Mouse (Mus musculus): ENCODE measurements around the gene Adss.

Gene Adss

DNA sequence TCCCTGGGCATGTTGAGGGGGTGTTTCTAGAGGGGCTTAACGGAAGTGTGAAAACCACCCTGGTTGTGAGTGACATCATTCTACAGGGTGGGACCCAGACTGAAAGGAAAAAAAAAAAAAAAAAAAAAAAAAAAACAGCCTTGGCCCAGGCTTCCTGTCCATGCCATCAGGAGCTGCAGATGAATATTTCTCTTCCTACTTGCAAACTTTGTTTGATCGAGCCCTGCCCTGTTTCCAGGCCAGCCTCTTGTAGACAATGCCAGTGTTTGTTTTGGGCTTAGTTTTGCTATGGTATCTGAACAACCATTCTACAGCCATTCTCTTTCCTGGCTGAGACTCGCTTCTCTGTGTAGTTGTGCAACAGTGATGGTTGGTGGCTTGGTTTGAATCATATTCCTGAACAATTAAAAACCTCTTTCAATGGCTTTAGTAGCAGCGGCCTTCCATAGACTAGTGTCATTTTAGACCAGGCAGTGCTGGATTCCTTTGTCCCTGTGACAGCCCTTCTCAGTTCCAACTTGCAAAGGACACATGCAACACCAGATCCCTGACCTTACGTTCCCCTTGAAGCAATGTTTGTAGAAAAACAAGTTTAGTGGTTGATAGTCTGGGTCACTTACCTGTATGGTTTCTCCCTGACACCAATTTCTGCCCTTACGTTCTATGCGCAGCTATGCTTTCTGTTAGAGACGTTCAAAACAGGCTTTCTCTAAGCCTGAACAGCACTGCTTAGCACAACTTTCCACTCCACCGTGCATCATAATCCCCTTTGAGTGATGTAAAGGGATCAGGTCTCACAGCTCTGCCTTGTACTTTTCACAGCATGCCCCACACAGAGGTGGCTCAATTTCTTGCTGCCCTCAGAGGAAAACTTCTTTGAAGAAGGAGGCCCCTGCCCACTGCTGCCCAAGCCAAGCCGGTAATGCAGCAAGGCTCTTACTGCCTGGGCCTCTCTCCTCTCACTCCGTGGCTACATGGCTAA is 67.0 kb downstream of the Adss start, which contains the start of gene 1700016C15Rik:
TSS of gene 1700016C15Rik (plus strand) at position 772 of the 982 bp plus-strand sequence.
- DNase-seq (ENCODE audit: extremely low spot score) = no peak

DNA sequence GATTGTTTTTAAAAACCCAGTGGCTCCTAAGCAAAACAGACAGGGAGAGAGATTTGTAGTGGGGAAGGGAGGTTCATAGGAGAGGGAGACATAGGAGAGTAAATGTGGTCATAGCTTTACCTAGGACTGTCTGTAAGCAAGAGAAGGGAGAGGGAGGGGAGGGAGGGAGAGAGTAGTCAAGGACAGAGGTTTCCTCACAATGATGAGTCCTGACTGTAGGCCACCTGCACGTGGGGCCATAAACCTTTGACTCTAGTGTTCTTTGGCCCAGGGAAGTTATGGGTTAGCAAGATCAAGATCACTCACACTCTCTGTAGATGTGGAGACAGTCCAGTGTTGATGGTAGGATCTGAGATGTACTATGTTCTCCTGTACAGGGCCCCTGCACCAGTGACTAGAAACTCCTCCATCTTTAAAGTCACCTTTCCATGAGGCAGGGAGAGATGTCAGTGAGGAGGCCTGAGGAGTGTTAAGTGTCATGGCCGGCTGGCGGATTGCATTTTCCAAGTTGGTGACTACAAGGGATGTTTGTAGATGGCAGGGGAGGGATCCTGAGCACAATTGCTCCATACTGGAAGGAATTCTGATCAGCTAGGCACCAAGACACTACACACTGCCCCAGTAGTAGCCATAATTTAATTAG is 68.3 kb downstream of the Adss start:
- DNase-seq (ENCODE audit: extremely low spot score) = no peak

DNA sequence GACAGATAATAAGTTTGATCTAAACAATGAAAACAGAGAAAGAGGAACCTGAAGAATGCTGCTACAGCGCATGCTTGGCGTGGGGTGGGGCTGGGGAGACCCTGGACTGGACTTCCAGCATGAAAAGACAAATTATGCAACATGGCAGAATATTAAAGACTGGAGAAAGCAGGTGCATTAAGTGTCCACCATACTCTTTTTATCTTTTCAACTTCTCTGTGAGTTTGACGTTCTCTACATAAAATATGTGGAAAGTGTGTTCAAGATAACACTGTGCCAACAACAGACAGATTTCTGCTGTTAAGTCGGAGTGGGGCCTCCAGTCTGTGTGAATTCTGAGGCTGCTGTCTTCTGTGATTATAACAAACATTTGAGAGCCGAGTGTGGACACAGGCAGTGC is 69.4 kb downstream of the Adss start:
- DNase-seq (ENCODE audit: extremely low spot score) = no peak

DNA sequence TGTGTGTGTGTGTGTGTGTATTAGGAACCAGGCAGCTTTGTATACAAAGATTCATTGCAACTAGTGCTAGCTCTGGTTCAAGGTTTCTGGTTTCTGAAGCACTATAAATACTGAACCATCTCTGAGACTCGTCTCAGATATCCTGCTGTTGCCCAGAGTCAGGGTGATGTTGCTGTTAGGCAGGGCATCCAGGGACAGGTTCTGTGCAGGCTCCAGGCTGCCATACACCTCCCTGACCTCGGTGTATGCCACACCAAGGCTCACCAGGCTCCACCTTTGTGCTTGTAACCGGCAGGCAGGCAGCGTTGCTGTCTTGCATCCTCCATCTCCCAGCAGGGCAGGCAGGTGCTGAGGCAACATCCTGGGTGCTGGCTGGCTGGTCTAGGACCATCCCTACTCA is 72.5 kb downstream of the Adss start:
- no peak for DNase-seq (ENCODE audit: extremely low spot score)

DNA sequence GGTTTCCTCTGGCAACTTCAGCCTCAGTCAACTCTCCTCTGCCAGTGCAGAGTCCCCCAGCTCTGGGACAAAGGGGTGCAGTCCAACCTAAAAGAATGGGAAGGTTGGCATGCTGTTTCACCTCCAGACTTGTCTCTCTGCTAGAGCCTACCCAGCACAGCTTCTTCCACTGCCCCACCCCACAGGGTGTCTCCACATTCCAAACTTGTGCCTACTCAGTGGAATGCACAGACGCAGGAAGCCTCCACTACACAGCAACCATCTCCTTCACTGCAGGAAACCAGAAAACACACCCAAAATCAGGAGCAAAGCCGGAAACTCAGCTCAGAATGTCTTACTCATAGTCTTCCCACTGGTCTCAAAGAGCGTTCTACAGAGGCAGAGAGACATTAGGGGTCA is 77.3 kb downstream of the Adss start:
- no peak for DNase-seq (ENCODE audit: extremely low spot score)

DNA sequence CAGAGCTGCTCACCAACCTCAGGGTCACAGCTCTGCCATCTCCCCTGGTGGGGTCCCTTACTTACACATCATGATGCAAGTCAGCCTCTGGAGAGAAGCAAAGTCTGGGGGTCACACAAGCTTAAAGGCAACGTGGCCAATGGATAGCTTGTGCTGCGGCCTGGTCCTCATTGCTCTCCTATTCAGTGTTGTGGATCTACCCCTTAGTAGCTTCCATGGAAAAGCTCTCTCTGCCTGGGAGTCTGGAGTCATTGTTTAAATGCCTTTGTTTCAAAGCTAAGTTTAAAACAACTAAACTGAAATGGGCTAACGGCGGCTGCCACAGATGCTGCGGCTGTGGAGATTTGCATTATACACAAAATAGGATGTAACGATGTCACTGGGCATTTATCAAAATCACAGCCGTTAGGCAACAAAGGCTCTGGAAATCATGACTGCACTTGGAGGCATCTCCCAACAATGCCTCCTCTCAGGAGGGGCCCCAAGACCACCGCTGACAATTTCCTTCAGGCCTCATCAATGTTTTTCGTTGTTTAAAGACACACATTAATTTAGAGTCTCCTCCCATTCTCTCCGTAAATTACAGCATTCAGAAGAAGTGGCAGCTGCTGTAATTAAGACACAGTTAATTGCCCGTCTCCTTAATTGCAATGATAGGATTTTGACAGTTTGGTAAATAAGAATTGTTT is 77.8 kb downstream of the Adss start:
- no peak for DNase-seq (ENCODE audit: extremely low spot score)

DNA sequence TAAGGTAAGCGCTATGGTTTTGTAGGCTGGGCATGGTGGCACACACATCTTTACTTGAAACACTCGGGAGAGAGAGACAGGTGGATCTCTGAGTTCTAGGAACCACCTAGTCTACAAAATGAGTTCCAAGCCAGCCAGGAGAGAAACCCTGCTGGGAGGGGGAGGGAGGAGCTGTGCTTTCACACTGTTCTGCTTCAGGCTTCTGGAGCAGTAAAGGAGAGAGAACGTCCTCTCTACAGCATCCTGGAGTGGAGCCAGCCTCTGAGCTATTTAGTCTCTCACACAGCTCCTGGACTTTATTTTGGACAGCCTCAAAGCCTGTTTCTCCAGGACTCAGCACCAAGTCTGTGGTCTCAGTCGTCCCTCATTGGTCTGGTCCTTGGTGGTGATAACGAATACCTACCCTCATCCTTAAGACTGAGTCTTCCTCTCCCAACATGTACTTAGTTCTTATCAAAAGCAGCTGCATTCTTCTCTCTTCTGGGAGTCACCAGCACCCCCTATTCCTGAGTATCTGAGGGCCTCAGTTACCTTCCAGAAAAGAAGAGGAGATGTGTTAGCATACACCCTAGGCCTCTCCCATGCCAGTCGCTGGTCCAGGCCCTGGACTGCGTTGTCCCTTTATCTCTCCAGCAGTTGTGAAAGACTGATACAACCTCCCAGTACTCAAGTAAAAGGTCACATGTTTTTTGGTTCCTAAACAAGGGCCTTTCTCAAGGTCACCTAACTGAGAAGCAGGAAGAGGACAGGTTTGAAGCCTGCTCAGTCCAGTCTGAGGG is 79.1 kb downstream of the Adss start:
- DNase-seq (ENCODE audit: extremely low spot score) = no peak

DNA sequence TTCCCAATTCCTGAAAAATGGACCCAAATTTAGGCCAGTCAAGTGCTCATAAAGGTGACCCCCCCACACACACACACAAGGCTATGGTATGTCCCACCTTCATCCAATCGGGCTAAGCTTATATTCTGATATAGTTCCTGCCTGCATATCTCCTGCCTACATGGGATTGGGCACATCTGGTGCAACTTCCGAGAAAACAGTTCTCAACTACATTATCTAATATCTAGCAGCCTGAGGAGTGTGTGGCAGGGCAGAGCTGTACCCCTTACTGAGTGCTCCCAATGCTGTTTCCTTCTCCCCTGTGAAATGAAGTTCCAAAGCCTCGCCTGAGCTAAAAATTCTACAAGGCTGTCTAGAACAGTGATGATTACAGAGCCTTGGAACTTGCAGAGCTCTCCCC is 79.9 kb downstream of the Adss start:
- DNase-seq (ENCODE audit: extremely low spot score) = no peak

DNA sequence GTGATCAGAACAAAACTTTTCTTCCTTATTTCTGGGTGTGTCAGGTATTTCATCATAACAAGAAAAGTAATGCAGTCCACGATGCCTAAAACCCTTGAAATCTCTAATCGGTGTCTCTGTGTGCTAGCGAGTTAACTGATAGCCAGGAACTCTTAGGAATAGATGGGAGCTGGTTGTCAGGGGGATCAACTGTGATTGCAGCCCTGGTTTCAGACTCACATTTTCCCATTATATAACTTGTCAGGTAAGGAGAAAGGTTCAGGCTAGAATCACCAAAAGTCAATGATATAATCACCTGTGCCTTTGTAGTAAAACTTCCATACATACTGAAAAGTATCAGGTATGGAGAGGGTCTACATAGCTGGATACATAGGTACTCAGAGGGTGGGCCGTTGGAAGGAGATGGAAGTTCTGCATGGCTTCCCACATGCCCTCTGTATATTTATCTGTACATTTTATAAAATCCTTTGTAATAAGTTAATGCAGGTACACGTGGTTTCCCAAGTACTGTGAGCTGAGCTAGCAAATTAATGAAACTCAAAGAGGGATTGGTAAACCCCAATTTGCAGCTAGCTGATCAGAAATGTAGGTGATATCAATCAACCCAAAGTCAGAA is 81.8 kb downstream of the Adss start:
- no peak for DNase-seq (ENCODE audit: extremely low spot score)

DNA sequence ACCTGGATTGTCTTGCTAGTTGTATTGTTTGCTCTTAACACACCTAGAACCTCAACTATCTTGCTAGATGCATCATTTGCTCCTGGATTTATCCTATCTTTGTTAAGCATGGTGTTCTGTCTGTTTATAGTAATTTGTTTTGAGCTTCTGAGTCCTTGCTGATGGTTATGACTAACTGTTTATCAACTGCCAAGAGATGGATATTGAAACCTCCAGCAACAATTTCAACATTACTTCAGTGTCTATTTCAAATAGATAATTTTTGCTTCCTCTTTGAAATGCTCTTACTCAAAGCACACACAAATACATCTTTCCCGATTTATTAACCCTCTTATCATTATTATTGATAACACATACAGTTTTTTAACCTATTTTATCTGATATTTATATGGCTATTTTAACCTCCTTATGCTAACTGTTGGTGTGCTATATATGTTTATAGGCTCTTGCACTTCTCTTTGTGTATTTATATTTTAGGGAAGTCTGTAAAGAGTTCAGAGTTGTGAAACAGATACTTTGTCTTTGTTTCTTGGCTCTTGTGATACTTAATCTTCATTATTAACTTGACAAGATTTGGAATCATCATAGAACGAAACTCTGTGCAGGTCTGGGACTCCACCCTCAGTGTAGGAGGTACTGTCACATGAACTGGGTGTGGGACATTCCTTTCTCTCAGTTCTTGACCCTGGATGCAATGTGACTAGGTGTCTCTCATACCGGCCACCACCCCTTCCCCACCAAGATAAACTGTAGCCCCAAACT is 82.5 kb downstream of the Adss start:
- no peak for DNase-seq (ENCODE audit: extremely low spot score)

All from embryo, embryonic 9.5 days (tissue).